Mouse (Mus musculus) heart, embryonic 15.5 days (tissue): ENCODE results near the gene Prmt9. TPM values are rescaled to one million over a fixed set of nuclear protein-coding genes. Genes with fewer than 3 reads are reported as not detected.

Experiments
- ATAC-seq: fragments of 200-750 bp; cut with Nextera tagmentation; replicated peaks from 2 replicates; pipeline ENCODE4 v1.8.0; 2017; ENCODE audit warnings: low read depth, moderate TSS enrichment; ENCODE audit not compliant: insufficient number of reproducible peaks, insufficient read depth, low FRiP score
- H3K27ac ChIP-seq: fragments of 300-500 bp; sonication (generic); 2 replicates; pipeline ENCODE4 v1.5.1; 2015; ENCODE audit warnings: mild to moderate bottlenecking, inconsistent platforms
- H3K27me3 ChIP-seq: fragments of 300-500 bp; sonication (generic); 2 replicates; pipeline ENCODE4 v1.6.1; 2015; ENCODE audit warnings: inconsistent platforms
- H3K36me3 ChIP-seq: fragments of 300-500 bp; sonication (generic); 2 replicates; pipeline ENCODE4 v1.6.1; 2015; ENCODE audit warnings: mild to moderate bottlenecking, inconsistent platforms
- H3K4me1 ChIP-seq: fragments of 300-500 bp; sonication (generic); replicated peaks from 2 replicates; pipeline ENCODE4 v1.6.1; 2015; ENCODE audit warnings: inconsistent platforms
- H3K4me2 ChIP-seq: fragments of 300-500 bp; sonication (generic); 2 replicates; pipeline ENCODE4 v1.6.1; 2015; ENCODE audit warnings: inconsistent platforms, mild to moderate bottlenecking, moderate library complexity
- H3K4me3 ChIP-seq: fragments of 300-500 bp; sonication (generic); 2 replicates; pipeline ENCODE4 v1.5.1; 2015; ENCODE audit warnings: mild to moderate bottlenecking, inconsistent platforms
- H3K9ac ChIP-seq: fragments of 300-500 bp; sonication (generic); 2 replicates; pipeline ENCODE4 v1.6.1; 2015; ENCODE audit warnings: mild to moderate bottlenecking, inconsistent platforms
- H3K9me3 ChIP-seq: fragments of 300-500 bp; sonication (generic); replicated peaks from 2 replicates; pipeline ENCODE4 v1.6.1; 2016; ENCODE audit warnings: inconsistent platforms
- WGBS: fragments of 180-500 bp; shearing (Covaris S2); methylation state at CpG from one replicate; pipeline ENCODE4 v1.1.7; 2015; ENCODE audit warnings: mixed read lengths; 5-methylcytosine and 5-hydroxymethylcytosine counted together
- polyA plus RNA-seq: library from polyadenylated mRNA; unstranded; fragments of >200 nt; fragmentation: Nextera tagmentation; extraction: Ambion mirVana; gene quantifications from 2 replicates; pipeline ENCODE4 v1.2.1, GENCODE M21; 2015

The Prmt9 gene
- polyA plus RNA-seq, 1 experiment from 2014 or later = 11.2 TPM

GRCm38 (mm10) chr8:77535026-77535595 is 14.1 kb upstream of the Prmt9 start:
- no peaks in the 10 kb centered on the region for H3K9me3 ChIP-seq
- no peak; the same call in 1 of the 2 replicates for ATAC-seq
- H3K4me1 ChIP-seq = 0 out of 2 replicates have a peak, but pooled peaks cover 6% of the 10 kb centered on the region
- H3K4me3 ChIP-seq = no peak overlapping the region
- 72% methylated on average over 5 of the region's 5 CpGs for WGBS
- no peaks in the 10 kb centered on the region for H3K27me3 ChIP-seq
- no peak overlapping the region for H3K4me2 ChIP-seq
- H3K36me3 ChIP-seq = no peaks in the 10 kb centered on the region
- no peak overlapping the region for H3K9ac ChIP-seq
- no peak overlapping the region for H3K27ac ChIP-seq

GRCm38 (mm10) chr8:77536821-77537220 is 12.4 kb upstream of the Prmt9 start:
- no peaks in the 10 kb centered on the region for H3K36me3 ChIP-seq
- H3K27me3 ChIP-seq = no peaks in the 10 kb centered on the region
- ATAC-seq = no peak
- no peak overlapping the region for H3K27ac ChIP-seq
- H3K9ac ChIP-seq = no peak overlapping the region
- WGBS = 74% methylated on average over 12 of the region's 12 CpGs
- H3K9me3 ChIP-seq = no peaks in the 10 kb centered on the region
- H3K4me3 ChIP-seq = no peak overlapping the region
- H3K4me1 ChIP-seq = 0 out of 2 replicates have a peak, but pooled peaks cover 6% of the 10 kb centered on the region
- H3K4me2 ChIP-seq = no peak overlapping the region

- Histone ChIP-seq H3K4me2 (no peak overlapping the region), H3K4me1 (0 out of 2 replicates have a peak, but pooled peaks cover 6% of the 10 kb centered on the region)
- 77% methylated on average over 1 of the region's 1 CpGs for WGBS
Observed at GRCm38 (mm10) chr8:77538256-77538655, 10.9 kb upstream of the Prmt9 start.

GRCm38 (mm10) chr8:77543152-77543777 is 5.9 kb upstream of the Prmt9 start:
- Histone ChIP-seq H3K27me3 (no peaks in the 10 kb centered on the region), H3K4me2 (no peak overlapping the region), H3K4me3 (no peak overlapping the region), H3K36me3 (no peaks in the 10 kb centered on the region), H3K9me3 (no peaks in the 10 kb centered on the region), H3K9ac (no peak overlapping the region), H3K27ac (no peak overlapping the region), H3K4me1 (no peaks in the 10 kb centered on the region)
- ATAC-seq = no peak
- WGBS = 76% methylated on average over 6 of the region's 6 CpGs

More at GRCm38 (mm10) chr8:77538256-77538655, 10.9 kb upstream of the Prmt9 start:
- Histone ChIP-seq H3K9me3 (no peaks in the 10 kb centered on the region), H3K27me3 (no peaks in the 10 kb centered on the region), H3K27ac (no peak overlapping the region), H3K9ac (no peak overlapping the region), H3K36me3 (no peaks in the 10 kb centered on the region), H3K4me3 (no peak overlapping the region)
- no peak for ATAC-seq

- ATAC-seq = no peak
- 41% methylated on average over 3 of the region's 3 CpGs for WGBS
- no peak overlapping the region for H3K27ac ChIP-seq
- H3K9ac ChIP-seq = no peak overlapping the region
- H3K9me3 ChIP-seq = no peaks in the 10 kb centered on the region
- H3K36me3 ChIP-seq = no peaks in the 10 kb centered on the region
- H3K4me3 ChIP-seq = no peak overlapping the region
- H3K4me2 ChIP-seq = no peak overlapping the region
- H3K4me1 ChIP-seq = no peaks in the 10 kb centered on the region
- no peaks in the 10 kb centered on the region for H3K27me3 ChIP-seq
Observed at GRCm38 (mm10) chr8:77544428-77544827, 4.8 kb upstream of the Prmt9 start.

- WGBS = 77% methylated on average over 4 of the region's 4 CpGs
Observed at GRCm38 (mm10) chr8:77545616-77546015, 3.6 kb upstream of the Prmt9 start.

GRCm38 (mm10) chr8:77549881-77550580 is 834 bp downstream of the Prmt9 start:
- H3K4me3 ChIP-seq = peak overlapping the region; percentile 78
- WGBS = 14% methylated on average over 7 of the region's 7 CpGs
- H3K4me2 ChIP-seq = peak overlapping the region; percentile 76
- ATAC-seq = no peak
- H3K4me1 ChIP-seq = peaks cover 7% of the 10 kb centered on the region; the same call in 1 of the 2 replicates
- H3K9ac ChIP-seq = peak overlapping the region; percentile 83
- H3K27me3 ChIP-seq = no peaks in the 10 kb centered on the region
- H3K27ac ChIP-seq = peak overlapping the region; percentile 87
- no peaks in the 10 kb centered on the region for H3K9me3 ChIP-seq
- H3K36me3 ChIP-seq = peaks cover 21% of the 10 kb centered on the region

More at GRCm38 (mm10) chr8:77545616-77546015, 3.6 kb upstream of the Prmt9 start:
- ATAC-seq = no peak
- Histone ChIP-seq H3K27ac (no peak overlapping the region), H3K4me2 (no peak overlapping the region), H3K27me3 (no peaks in the 10 kb centered on the region), H3K4me3 (no peak overlapping the region), H3K9me3 (no peaks in the 10 kb centered on the region), H3K36me3 (no peaks in the 10 kb centered on the region), H3K9ac (no peak overlapping the region), H3K4me1 (0 out of 2 replicates have a peak, but pooled peaks cover 3% of the 10 kb centered on the region)

GRCm38 (mm10) chr8:77552491-77552890 is 3.3 kb downstream of the Prmt9 start:
- Histone ChIP-seq H3K27ac (no peak overlapping the region), H3K4me2 (no peak overlapping the region), H3K9ac (no peak overlapping the region), H3K36me3 (peaks cover 41% of the 10 kb centered on the region), H3K27me3 (no peaks in the 10 kb centered on the region), H3K9me3 (no peaks in the 10 kb centered on the region), H3K4me1 (peaks cover 7% of the 10 kb centered on the region; the same call in 1 of the 2 replicates), H3K4me3 (no peak overlapping the region)
- 94% methylated on average over 3 of the region's 3 CpGs for WGBS
- no peak for ATAC-seq

GRCm38 (mm10) chr8:77561441-77561840 is 12.2 kb downstream of the Prmt9 start:
- no peaks in the 10 kb centered on the region for H3K27me3 ChIP-seq
- no peaks in the 10 kb centered on the region for H3K4me1 ChIP-seq
- 78% methylated on average over 3 of the region's 3 CpGs for WGBS
- ATAC-seq = no peak
- H3K4me2 ChIP-seq = no peak overlapping the region
- no peak overlapping the region for H3K4me3 ChIP-seq
- no peak overlapping the region for H3K27ac ChIP-seq
- H3K9me3 ChIP-seq = no peaks in the 10 kb centered on the region
- no peak overlapping the region for H3K9ac ChIP-seq
- H3K36me3 ChIP-seq = peaks cover 66% of the 10 kb centered on the region

- no peak for ATAC-seq
- H3K36me3 ChIP-seq = peaks cover 12% of the 10 kb centered on the region; the same call in 1 of the 2 replicates
Observed at GRCm38 (mm10) chr8:77574229-77574628, 25.0 kb downstream of the Prmt9 start.

GRCm38 (mm10) chr8:77577674-77578073 is 28.5 kb downstream of the Prmt9 start:
- WGBS = 95% methylated on average over 7 of the region's 7 CpGs

More at GRCm38 (mm10) chr8:77574229-77574628, 25.0 kb downstream of the Prmt9 start:
- H3K4me2 ChIP-seq = no peak overlapping the region
- no peaks in the 10 kb centered on the region for H3K27me3 ChIP-seq
- H3K27ac ChIP-seq = no peak overlapping the region
- H3K9ac ChIP-seq = no peak overlapping the region
- WGBS = 83% methylated on average over 5 of the region's 5 CpGs
- H3K4me3 ChIP-seq = no peak overlapping the region
- H3K9me3 ChIP-seq = no peaks in the 10 kb centered on the region
- peaks cover 8% of the 10 kb centered on the region; the same call in 1 of the 2 replicates for H3K4me1 ChIP-seq

More at GRCm38 (mm10) chr8:77577674-77578073, 28.5 kb downstream of the Prmt9 start:
- ATAC-seq = no peak
- Histone ChIP-seq H3K4me3 (no peak overlapping the region), H3K36me3 (peaks cover 33% of the 10 kb centered on the region), H3K9ac (no peak overlapping the region), H3K4me1 (peaks cover 8% of the 10 kb centered on the region; the same call in 1 of the 2 replicates), H3K27me3 (no peaks in the 10 kb centered on the region), H3K9me3 (no peaks in the 10 kb centered on the region), H3K27ac (no peak overlapping the region), H3K4me2 (no peak overlapping the region)
